Mouse (Mus musculus): ENCODE results near the gene Mesd. TPM values are rescaled to one million over a fixed set of nuclear protein-coding genes. Genes with fewer than 3 reads are reported as not detected.

The Mesd gene
- polyA plus RNA-seq, 1 experiment from 2014 or later = 109 TPM

DNA sequence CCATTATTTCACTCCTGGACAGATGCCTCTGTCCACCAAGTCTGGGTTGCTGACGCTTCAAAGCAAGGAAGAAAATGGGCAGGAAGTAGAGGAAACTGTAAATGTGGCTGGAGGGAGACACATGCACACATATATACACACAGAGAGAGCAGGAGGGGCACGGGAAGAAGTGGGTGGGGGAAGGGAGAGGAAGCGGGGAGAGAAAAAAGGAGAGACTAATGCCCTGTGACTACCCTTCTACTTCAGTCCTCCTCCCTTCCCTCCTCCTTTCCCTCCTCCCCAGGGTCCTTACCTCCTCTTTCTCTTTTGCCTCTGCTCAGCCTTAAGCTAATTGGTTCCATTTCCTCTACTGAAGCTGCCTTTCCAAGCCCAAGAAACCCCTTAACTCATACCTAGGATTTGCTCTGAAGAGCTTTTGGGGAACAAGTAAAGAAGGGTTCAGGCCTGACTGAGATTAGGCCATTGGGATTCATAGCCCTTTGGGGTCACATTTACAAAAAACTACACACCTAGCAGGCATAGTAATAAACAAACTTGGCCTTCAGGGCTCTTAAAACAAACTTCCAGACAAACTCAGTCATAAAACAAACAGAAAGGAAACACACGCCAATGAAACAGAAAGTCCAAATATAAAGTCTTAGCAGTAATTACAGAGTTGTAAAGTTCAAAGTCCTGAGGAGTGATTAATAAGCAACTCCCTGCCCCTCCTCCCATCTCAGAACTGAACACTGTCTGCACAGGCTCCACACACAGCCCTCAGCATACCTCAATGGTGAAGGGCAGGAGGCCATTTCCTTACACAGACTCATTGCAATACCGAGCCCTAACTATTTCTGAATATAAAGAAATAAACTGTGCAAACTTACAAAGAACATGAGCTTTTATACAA lies 36.8 kb upstream of the Mesd start:
- H3K4me3 ChIP-seq (replicated peaks; ENCODE audit: low read depth, low read length) = no peak overlapping the region
- ATAC-seq (replicated peaks; ENCODE audit: low FRiP score, low read depth) (peak; percentile 89), DNase-seq (ENCODE audit: low spot score) (peak; percentile 81)
- no peaks in the 10 kb centered on the region for H3K27me3 ChIP-seq (ENCODE audit: insufficient read depth, low read length)
- TF ChIP-seq CTCF (IDR thresholded peaks at IDR 0.05; ENCODE audit: low read depth) = no peak
- no peaks in the 10 kb centered on the region for H3K9me3 ChIP-seq (replicated peaks; ENCODE audit: low read length)
- H3K4me1 ChIP-seq (replicated peaks; ENCODE audit: insufficient read depth, low read length) = peaks cover 4% of the 10 kb centered on the region; the same call in 1 of the 2 replicates
- no peak overlapping the region for H3K4me2 ChIP-seq (ENCODE audit: low read length)
- H3K36me3 ChIP-seq (ENCODE audit: insufficient read depth, low read length) = no peaks in the 10 kb centered on the region
- WGBS = 28% methylated on average over 5 of the region's 5 CpGs
- no peak overlapping the region for H3K9ac ChIP-seq (ENCODE audit: low read depth, low read length)
- peak overlapping the region; percentile 67 for H3K27ac ChIP-seq

- Histone ChIP-seq H3K4me3 (replicated peaks; ENCODE audit: low read depth, low read length) (no peak overlapping the region), H3K9me3 (replicated peaks; ENCODE audit: low read length) (no peaks in the 10 kb centered on the region), H3K9ac (ENCODE audit: low read depth, low read length) (no peak overlapping the region), H3K36me3 (ENCODE audit: insufficient read depth, low read length) (no peaks in the 10 kb centered on the region), H3K4me1 (replicated peaks; ENCODE audit: insufficient read depth, low read length) (peaks cover 4% of the 10 kb centered on the region; the same call in 1 of the 2 replicates), H3K4me2 (ENCODE audit: low read length) (no peak overlapping the region), H3K27me3 (ENCODE audit: insufficient read depth, low read length) (no peaks in the 10 kb centered on the region), H3K27ac (no peak overlapping the region)
- DNase-seq (ENCODE audit: low spot score) (peak; percentile 14), ATAC-seq (replicated peaks; ENCODE audit: low FRiP score, low read depth) (no peak)
- TF ChIP-seq CTCF (IDR thresholded peaks at IDR 0.05; ENCODE audit: low read depth) = no peak
- WGBS = 63% methylated on average over 5 of the region's 5 CpGs
These were observed 32.5 kb upstream of the Mesd start for GRCm38 (mm10) chr7:83851569-83852380.

- no peak overlapping the region for H3K4me3 ChIP-seq (replicated peaks; ENCODE audit: low read depth, low read length)
- WGBS = 48% methylated on average over 5 of the region's 5 CpGs
- H3K27ac ChIP-seq = no peak overlapping the region
- H3K9ac ChIP-seq (ENCODE audit: low read depth, low read length) = no peak overlapping the region
- DNase-seq (ENCODE audit: low spot score) (no peak), ATAC-seq (replicated peaks; ENCODE audit: low FRiP score, low read depth) (no peak)
- 0 out of 2 replicates have a peak, but pooled peaks cover 4% of the 10 kb centered on the region for H3K4me1 ChIP-seq (replicated peaks; ENCODE audit: insufficient read depth, low read length)
- no peak for TF ChIP-seq CTCF (IDR thresholded peaks at IDR 0.05; ENCODE audit: low read depth)
- H3K36me3 ChIP-seq (ENCODE audit: insufficient read depth, low read length) = no peaks in the 10 kb centered on the region
- H3K4me2 ChIP-seq (ENCODE audit: low read length) = no peak overlapping the region
- H3K27me3 ChIP-seq (ENCODE audit: insufficient read depth, low read length) = no peaks in the 10 kb centered on the region
- H3K9me3 ChIP-seq (replicated peaks; ENCODE audit: low read length) = no peaks in the 10 kb centered on the region
These were observed 31.6 kb upstream of the Mesd start for GRCm38 (mm10) chr7:83852381-83853380.

DNA sequence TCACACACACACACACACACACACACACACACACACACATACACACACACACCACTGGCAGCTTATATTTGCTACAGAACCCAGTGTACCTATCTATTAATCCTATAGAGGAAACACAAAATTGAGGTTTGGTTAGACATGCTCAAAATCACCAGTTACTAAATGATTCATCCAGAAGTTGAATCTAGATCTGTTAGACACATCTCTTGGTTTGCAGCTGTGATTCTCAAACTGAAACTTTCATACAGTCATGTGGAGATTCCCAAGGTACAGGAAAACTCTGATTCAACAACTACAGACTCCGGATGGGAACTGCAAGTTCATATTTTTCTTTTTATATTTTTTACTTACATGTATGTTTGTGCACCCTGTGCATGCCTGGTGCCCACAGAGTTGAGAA lies 29.1 kb upstream of the Mesd start:
- WGBS = 81% methylated on average over 1 of the region's 1 CpGs
- Histone ChIP-seq H3K9ac (ENCODE audit: low read depth, low read length) (no peak overlapping the region), H3K4me3 (replicated peaks; ENCODE audit: low read depth, low read length) (no peak overlapping the region), H3K36me3 (ENCODE audit: insufficient read depth, low read length) (no peaks in the 10 kb centered on the region), H3K9me3 (replicated peaks; ENCODE audit: low read length) (no peaks in the 10 kb centered on the region), H3K4me1 (replicated peaks; ENCODE audit: insufficient read depth, low read length) (no peaks in the 10 kb centered on the region), H3K4me2 (ENCODE audit: low read length) (no peak overlapping the region), H3K27ac (no peak overlapping the region), H3K27me3 (ENCODE audit: insufficient read depth, low read length) (no peaks in the 10 kb centered on the region)
- no peak for ATAC-seq (replicated peaks; ENCODE audit: low FRiP score, low read depth)
- no peak for TF ChIP-seq CTCF (IDR thresholded peaks at IDR 0.05; ENCODE audit: low read depth)
- no peak for DNase-seq (ENCODE audit: low spot score)

GRCm38 (mm10) chr7:83856353-83857207 lies 27.7 kb upstream of the Mesd start:
- Histone ChIP-seq H3K9me3 (replicated peaks; ENCODE audit: low read length) (no peaks in the 10 kb centered on the region), H3K4me1 (replicated peaks; ENCODE audit: insufficient read depth, low read length) (no peaks in the 10 kb centered on the region), H3K4me3 (replicated peaks; ENCODE audit: low read depth, low read length) (no peak overlapping the region), H3K36me3 (ENCODE audit: insufficient read depth, low read length) (no peaks in the 10 kb centered on the region), H3K4me2 (ENCODE audit: low read length) (no peak overlapping the region), H3K27me3 (ENCODE audit: insufficient read depth, low read length) (no peaks in the 10 kb centered on the region), H3K9ac (ENCODE audit: low read depth, low read length) (no peak overlapping the region), H3K27ac (no peak overlapping the region)
- TF ChIP-seq CTCF (IDR thresholded peaks at IDR 0.05; ENCODE audit: low read depth) = no peak
- DNase-seq (ENCODE audit: low spot score) = no peak
- 64% methylated on average over 9 of the region's 9 CpGs for WGBS
- no peak for ATAC-seq (replicated peaks; ENCODE audit: low FRiP score, low read depth)
